Mouse (Mus musculus) mouse embryonic stem cell (cell line): Measurements from ENCODE around the gene Rab25.

Experiments used
- in situ Hi-C, 2 experiments: fragments of 300-500 bp; cut with MboI; formaldehyde crosslinking; loops; 1 replicate in 1 of 2; 3 replicates in 1 of 2; pipeline ENCODE4 v1.14.3; 2019 to 2020; ENCODE audit warnings: low sequenced_read_pairs in 2 of 2, low pct_unique_long_range_greater_than_20kb in 1 of 2, mixed read lengths in 1 of 2; ENCODE audit not compliant: unreplicated experiment in 1 of 2

The Rab25 gene

GRCm38 (mm10) chr3:88500087-88500486, 48.0 kb downstream of the Rab25 start:
- in situ Hi-C loops, result no loop called here

- in situ Hi-C loops, result no loop called here
These were observed 48.5 kb downstream of the Rab25 start for GRCm38 (mm10) chr3:88499580-88499979.

GRCm38 (mm10) chr3:88495741-88496415, 52.2 kb downstream of the Rab25 start:
- in situ Hi-C loops, result no loop called here

- in situ Hi-C loops, result no loop called here
These were observed 53.1 kb downstream of the Rab25 start for GRCm38 (mm10) chr3:88494836-88495628.

GRCm38 (mm10) chr3:88493706-88494582, 54.2 kb downstream of the Rab25 start:
- in situ Hi-C loops, result no loop called here
